Mouse (Mus musculus) natural killer cell, adult 2 months (primary cell): ENCODE results near the gene Vmn1r200.
"Not testable (repeated sequence)": the region's sequence is repeated elsewhere in the genome, so short reads cannot be mapped to it uniquely, and the experiment has no call there.

ENCODE experiments used
- DNase-seq, 2 experiments: peaks; one replicate each; pipeline ENCODE4 v3.0.0; 2022; ENCODE audit warnings: low spot score in 2 of 2

Gene Vmn1r200

DNA sequence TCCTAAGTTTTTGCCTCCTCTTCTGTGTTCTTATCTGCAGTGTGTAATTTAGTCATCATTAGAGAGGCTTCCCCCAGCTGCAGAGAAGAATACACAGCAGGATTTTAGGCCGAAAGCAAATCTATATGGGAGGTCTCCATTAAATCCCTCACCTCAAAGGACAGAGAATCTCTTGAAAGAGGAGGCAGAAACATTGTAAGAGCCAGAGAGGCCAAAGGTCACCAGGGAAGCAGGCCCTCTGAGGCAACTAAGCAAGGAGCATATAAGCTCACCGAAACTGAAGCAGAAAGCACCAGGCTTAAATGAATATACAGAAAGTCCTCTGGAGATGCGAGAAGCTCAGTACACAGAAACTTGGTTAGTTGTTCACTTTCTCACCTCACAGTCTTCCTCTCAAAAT lies at the start of gene Vmn1r200:
Gene Vmn1r200 (plus strand): TSS at position 301 of the 400 bp plus-strand sequence.
- DNase-seq, result no peak

DNA sequence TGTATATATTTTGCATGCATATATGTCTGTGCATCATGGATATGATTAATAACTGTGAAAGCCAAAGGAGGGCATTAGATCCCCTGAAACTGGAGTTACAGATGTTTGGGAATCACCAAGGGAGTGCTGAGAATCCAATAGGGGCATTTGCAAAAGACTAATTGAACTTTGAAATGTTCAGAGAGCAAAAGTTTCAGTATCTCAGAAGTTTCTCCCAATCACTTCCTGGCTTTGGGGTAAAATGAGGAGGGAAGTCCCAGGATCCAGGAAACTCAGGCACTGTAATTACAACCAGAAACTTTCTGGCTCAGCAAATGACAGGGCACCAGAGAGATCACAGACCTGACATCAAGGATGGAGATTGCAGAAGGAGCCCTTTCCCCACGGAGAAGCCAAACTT lies 40.1 kb upstream of the Vmn1r200 start, which contains the start of gene Vmn1r198:
Gene Vmn1r198 (plus strand): TSS at position 301 of the 400 bp plus-strand sequence.
- no peak for DNase-seq

DNA sequence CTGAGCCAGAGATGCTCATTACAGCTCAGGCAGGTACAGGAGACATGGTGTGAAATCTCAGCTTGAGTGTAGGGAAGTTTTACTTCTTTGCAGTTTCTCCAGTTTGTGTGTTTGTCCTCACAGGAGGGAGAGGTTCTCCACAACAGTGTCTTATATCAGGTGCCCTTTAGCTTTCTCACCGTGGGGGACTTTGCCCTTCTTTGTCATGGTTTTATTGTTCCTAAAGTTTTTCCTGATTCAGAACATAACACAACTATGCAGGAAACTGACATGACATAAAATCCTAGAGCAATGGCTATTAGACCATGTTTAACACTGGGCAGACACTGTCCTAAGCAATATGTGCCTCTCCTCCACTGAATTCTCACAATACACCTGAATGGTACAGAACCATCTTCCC lies 39.4 kb upstream of the Vmn1r200 start:
- DNase-seq, result no peak

DNA sequence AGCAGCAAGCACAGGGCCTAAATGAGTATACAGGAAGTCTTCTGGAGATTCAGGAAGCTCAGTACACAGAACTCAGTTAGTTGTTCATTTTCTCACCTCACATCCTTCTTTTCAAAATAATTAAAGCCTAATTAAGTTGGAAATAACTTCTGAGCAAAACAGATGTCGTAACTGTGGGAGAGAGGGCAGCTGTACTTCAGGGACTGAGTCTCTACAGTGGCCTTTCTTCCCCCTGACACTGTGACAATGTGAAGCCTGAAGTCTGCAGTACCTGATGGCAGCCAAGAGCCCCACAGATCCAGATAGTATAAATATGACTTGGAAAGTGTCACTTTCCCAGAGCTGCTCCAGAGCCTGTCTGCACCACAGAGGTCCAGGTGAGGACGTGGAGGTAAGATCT lies 10.7 kb upstream of the Vmn1r200 start, which contains the start of gene Vmn1r199:
Gene Vmn1r199 (plus strand): TSS at position 301 of the 400 bp plus-strand sequence.
- no peak for DNase-seq

DNA sequence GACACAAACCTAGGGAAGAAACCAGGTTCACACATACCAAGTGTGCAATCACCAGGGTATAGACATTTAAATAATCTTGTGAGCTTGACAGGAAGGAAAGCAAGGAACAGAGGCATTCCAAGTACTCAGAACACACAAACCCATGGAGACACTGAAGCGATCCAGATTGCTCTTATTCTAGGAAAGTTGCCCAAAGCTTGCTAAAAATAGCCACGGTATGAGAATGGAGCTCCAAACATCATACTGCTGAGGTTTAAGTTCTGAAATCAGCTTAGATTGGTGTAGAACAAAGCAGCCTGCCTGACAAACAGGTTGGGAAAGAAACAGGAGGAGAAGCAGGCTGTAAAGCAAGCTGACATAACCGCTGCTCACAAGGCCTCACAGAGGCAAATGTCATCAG lies 9.0 kb upstream of the Vmn1r200 start:
- DNase-seq, result not testable (repeated sequence)

DNA sequence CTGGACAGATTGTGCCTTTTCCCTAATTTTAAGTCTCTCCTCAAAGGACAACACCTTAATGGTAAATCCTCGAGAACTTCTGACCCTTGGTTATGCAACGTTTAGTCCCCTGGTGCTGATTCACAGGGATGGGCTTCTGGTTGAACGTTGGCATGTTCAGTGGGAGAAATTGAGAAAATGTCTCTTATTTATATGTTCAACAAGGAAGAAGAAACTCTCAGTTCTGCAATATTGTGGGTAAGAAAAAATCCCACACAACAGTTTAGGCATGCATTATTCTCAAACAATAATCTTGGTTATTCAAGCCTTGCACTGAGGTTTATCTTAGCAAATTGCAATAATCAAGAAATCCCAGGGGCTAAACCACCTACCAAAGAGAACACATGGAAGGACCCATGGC lies 6.8 kb upstream of the Vmn1r200 start:
- DNase-seq, result no peak

DNA sequence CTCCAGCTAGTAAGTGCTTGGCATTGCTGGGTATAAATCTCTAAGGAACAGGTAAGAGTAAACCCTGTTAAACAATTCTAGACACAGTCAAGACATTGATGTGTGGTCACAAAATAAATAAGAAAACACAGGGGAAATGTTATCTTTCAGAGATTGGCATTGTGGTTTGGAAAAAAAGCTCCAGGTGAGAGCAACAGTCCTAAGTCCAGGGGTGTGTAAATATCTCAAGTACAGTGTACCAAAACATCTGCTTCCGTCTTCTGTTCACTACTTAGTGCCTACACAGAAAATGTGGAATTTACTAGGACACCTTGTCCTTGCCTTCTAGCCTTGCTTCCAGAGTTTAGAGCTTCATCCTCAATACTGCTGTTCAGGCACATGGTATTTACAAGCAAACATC lies 3.1 kb upstream of the Vmn1r200 start:
- no peak for DNase-seq

DNA sequence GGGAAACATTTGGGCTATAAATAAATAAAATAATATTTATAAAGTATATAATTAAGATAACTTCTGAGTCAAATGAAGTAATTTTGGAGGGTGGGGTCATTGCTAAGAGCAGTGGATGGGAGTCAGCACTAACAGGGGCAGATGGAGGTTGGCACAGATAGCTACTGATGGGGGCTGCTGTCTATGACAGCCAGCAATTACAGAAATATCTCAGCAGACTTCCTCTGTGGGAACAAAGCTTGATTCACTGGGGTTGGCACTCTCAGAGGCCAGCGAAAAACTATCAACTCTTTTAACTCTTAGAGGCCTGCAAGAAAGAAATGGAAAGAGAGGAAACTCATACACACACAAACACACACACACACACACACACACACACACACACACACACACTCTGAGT lies 12.8 kb downstream of the Vmn1r200 start:
- no peak for DNase-seq
